Mouse (Mus musculus) heart, postnatal 10 days (tissue): ENCODE data around the gene Olfr1158. TPM values are rescaled to one million over a fixed set of nuclear protein-coding genes. Genes with fewer than 3 reads are reported as not detected.
"Not testable (repeated sequence)": the region's sequence is repeated elsewhere in the genome, so short reads cannot be mapped to it uniquely, and the experiment has no call there.

ENCODE experiments used
- DNase-seq, 2 experiments: peaks; one replicate each; pipeline ENCODE4 v3.0.0; 2021
- intact Hi-C: fragments of 180-260 bp; cut with DNase I; formaldehyde crosslinking; loops from one replicate; pipeline ENCODE4 v1.15.1; 2025
- total RNA-seq, 2 experiments: library from RNA; stranded (reverse); gene quantifications; 2 replicates each; pipeline ENCODE4 v1.2.3; 2021

The Olfr1158 gene
- not detected for total RNA-seq

DNA sequence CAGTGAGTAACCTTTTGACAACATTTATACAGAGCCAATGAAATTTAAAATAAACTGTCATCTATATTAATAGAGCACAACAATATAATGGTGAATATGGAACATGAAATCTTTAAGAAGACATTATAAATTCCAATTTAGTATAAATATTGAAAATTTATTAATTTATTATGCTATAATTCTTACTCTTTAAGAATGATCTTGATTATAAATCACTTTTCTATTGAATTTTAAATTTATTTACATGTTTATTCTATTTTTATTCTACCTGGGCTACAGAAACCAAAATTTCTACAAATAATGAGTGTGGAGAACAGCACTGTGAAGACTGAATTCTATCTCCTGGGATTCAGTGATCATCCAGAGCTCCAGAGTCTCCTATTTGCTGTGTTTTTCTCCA lies at the start of gene Olfr1158:
Gene Olfr1158, plus strand, starts transcription at position 301 of the 400 bp plus-strand sequence.
- intact Hi-C loops: no loop called here
- DNase-seq: no peak

DNA sequence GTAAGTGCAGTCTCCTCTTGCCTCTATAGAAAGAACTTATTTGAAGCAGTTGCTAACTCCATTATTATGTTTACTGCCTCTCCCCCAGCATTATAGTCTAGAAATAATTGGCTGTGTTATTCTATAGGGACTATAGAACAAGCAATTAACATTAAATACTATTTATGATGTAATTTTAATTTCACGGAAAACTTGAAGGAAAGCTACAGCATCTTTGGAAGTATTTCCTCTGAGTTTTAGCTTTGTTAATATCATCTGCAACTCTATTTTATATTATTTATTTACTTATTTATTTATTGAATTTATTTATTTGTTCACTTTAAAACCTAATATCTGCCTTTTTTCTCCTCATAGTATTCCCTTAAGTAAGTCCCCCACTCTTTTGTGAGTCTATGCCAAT lies 44.9 kb upstream of the Olfr1158 start, which contains the start of gene Olfr1155:
Gene Olfr1155, minus strand, starts transcription at position 101 of the 400 bp plus-strand sequence.
- no peak for DNase-seq
- intact Hi-C loops: no loop called here

DNA sequence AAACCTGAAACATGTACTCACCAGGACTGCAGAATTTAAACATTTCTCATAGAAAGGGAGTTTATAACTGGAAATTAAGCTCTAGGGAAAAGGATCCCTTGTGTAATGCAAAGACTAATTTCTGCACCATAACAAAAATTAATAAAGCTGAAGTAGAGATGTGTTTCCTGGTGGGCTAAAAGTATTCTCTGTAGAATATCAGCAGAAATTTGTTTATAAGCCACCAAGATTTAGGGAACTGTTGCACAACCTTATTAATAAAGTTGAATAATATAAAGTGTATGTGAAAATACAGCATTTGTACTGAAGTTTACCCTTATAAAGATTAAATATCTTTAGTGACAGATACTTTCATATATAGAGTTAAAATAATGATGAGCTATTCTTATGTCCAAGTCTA lies 36.9 kb upstream of the Olfr1158 start, which contains the start of gene Olfr1156:
Gene Olfr1156, minus strand, starts transcription at position 101 of the 400 bp plus-strand sequence.
- intact Hi-C loops: no loop called here
- DNase-seq: no peak

DNA sequence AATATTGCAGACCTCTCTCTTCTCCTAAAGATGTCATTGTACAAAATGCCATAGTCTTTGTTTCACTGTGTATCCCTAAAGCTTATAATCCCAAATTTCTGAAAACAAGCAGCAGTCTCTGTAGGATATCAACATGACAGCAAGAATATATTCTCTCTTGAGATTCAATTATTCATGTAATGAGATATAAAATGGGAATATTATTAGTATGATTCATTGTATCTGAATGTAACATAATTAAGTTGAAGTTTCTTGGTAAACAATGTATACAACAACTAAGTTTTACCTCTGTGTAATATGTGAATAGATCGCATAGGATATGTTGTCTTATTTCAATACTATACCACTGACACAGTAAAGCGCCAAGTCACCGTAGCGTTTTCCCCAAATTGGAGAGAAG lies 21.7 kb upstream of the Olfr1158 start, which contains the start of gene Olfr1157:
Gene Olfr1157, minus strand, starts transcription at position 101 of the 400 bp plus-strand sequence.
- no peak for DNase-seq
- intact Hi-C loops: no loop called here

DNA sequence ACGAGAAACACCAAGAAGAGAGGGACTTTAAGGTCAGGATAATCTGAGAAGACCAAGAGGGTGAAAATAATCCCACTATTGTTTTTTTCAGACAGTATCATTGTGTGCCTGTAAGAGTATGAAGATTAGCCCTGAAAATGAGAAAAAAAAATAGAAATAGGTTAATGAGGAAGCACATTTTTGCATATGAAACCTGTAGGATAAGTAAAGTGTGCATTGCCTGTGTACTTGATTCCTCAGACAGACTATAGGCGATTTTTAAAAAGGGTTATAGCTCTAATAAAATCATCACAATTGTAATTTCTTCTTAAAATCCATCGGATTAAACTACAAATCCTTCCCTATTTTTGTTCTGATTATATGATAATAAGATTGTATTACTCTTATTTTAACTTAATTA lies 15.3 kb upstream of the Olfr1158 start, which contains the start of gene Olfr74:
Gene Olfr74, minus strand, starts transcription at position 101 of the 400 bp plus-strand sequence.
- DNase-seq: no peak
- intact Hi-C loops: no loop called here

DNA sequence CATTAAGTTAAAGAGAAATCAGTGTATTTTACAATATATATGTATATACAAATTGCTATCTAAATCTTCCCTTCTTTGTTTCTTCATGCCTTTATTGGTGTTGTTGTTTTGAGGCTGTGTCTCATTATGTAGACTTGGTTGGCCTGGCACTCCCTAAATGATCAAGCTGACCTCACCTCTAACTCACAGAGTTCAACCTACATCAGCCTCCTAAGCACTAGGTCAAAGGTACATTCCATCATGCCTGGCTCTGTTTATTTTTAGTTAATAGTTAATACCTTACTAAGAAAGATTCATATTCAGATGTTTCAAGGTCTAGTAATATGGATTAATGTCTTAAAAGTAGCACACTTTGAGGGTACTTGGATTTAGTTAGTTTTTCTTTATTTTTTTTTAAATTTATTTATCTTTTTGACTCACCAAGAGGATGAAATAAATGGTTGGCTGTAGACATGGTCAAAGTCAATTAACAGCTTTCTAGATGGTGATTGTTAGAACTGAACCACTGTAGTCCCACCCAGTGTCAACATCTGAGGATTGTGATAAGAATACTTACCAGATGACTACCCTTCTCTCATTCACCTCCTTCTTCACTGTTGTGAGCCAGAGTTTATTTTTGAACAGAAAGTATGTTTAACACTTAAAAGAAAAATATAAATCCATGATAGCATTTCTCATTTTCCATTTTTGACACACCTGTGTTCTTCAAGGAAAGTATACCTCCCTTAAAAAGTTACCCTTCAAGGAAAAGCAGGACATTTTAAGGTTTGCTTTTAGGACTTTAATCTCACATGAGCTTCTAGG lies 17.8 kb downstream of the Olfr1158 start, which contains the start of gene Olfr1160:
Gene Olfr1160, minus strand, starts transcription at position 754 of the 804 bp plus-strand sequence.
- DNase-seq: no peak
- intact Hi-C loops: no loop called here

DNA sequence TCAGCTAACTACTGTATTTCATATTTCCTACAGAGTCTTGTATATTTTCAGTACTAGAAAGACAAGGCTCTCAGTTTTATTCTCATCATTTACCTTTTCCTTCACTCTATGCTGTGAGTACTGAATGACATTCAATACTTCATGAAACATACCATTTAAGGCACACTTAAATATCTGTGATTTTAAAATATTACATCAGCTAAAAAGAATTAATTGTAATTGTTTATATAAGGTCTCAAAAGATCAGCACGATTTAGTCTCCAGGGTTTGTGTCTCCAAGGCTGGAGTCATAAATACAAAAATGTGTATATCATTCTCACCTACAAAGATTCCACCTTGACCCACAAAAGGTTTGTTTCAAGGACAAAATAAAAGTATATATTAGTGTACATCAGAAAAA lies 32.6 kb downstream of the Olfr1158 start, which contains the start of gene Olfr1161:
Gene Olfr1161, plus strand, starts transcription at position 301 of the 400 bp plus-strand sequence.
- intact Hi-C loops: not testable (repeated sequence)

DNA sequence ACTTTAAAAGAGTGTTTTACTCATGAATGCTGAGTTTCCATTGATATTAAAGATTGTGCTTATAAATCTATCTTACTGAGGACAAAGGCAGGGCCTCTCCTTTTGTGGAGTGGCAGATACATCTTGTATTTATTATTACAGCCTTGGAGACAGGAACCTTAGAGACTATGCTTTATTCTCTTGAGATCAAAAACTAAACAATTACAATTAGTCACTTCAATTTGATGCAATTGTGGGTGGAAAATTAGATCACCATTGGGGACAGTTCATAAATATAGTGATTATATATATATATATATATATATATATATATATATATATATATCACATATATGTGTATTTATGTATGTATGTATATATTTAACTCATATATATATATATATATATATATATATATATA lies 47.7 kb downstream of the Olfr1158 start, which contains the start of gene Olfr73:
Gene Olfr73, minus strand, starts transcription at position 101 of the 400 bp plus-strand sequence.
- no peak for DNase-seq

More for the DNA sequence above, 32.6 kb downstream of the Olfr1158 start, which contains the start of gene Olfr1161:
- not testable (repeated sequence) for DNase-seq

More for the DNA sequence above, 47.7 kb downstream of the Olfr1158 start, which contains the start of gene Olfr73:
- intact Hi-C loops: no loop called here

Other genes with a start within 250 kb of the Olfr1158 start
- gene Olfr1140, start 246.4 kb upstream of the Olfr1158 start, total RNA-seq: not detected
- not detected for gene Olfr1141, start 236.1 kb upstream of the Olfr1158 start, total RNA-seq
- gene Olfr152, start 210.6 kb upstream of the Olfr1158 start, total RNA-seq: not detected
- not detected for gene Olfr1143, start 189.5 kb upstream of the Olfr1158 start, total RNA-seq
- gene Olfr1145, start 180.3 kb upstream of the Olfr1158 start, total RNA-seq: not detected
- not detected for gene Olfr1148, start 159.6 kb upstream of the Olfr1158 start, total RNA-seq
- not detected for gene Olfr1150-ps1, start 146.1 kb upstream of the Olfr1158 start, total RNA-seq
- gene Olfr1151, start 134.3 kb upstream of the Olfr1158 start, total RNA-seq: not detected
- not detected for gene Olfr1152, start 123.6 kb upstream of the Olfr1158 start, total RNA-seq
- gene Olfr1153, start 95.2 kb upstream of the Olfr1158 start, total RNA-seq: not detected
- not detected for gene Olfr1154, start 84.9 kb upstream of the Olfr1158 start, total RNA-seq
- gene Olfr1155, start 45.0 kb upstream of the Olfr1158 start, total RNA-seq: not detected
- not detected for gene Olfr1156, start 37.0 kb upstream of the Olfr1158 start, total RNA-seq
- gene Olfr1157, start 21.8 kb upstream of the Olfr1158 start, total RNA-seq: not detected
- gene Olfr74, start 15.4 kb upstream of the Olfr1158 start, total RNA-seq: not detected
- not detected for gene Olfr1160, start 18.2 kb downstream of the Olfr1158 start, total RNA-seq
- not detected for gene Olfr1161, start 32.7 kb downstream of the Olfr1158 start, total RNA-seq
- gene Olfr73, start 47.6 kb downstream of the Olfr1158 start, total RNA-seq: not detected
- gene Olfr1162, start 61.0 kb downstream of the Olfr1158 start, total RNA-seq: not detected
- not detected for gene Olfr1163, start 81.7 kb downstream of the Olfr1158 start, total RNA-seq
- gene Olfr1164, start 103.9 kb downstream of the Olfr1158 start, total RNA-seq: not detected
- gene Olfr1166, start 138.2 kb downstream of the Olfr1158 start, total RNA-seq: not detected
- not detected for gene Olfr1167, start 165.1 kb downstream of the Olfr1158 start, total RNA-seq
- gene Olfr1168, start 191.8 kb downstream of the Olfr1158 start, total RNA-seq: not detected
- gene Olfr1170, start 238.2 kb downstream of the Olfr1158 start, total RNA-seq: not detected